Mouse (Mus musculus) liver, embryonic 18 days (tissue): ENCODE data around the gene Dtd1. TPM values are rescaled to one million over a fixed set of nuclear protein-coding genes. Genes with fewer than 3 reads are reported as not detected.

Experiments
- polyA plus RNA-seq: library from polyadenylated mRNA; depleted of rRNA; stranded (reverse); fragments of >200 nt; gene quantifications from 2 replicates; pipeline ENCODE4 v1.2.3, GENCODE M21; 2012; rRNA removed

Gene Dtd1
- 7.7 and 8.6 TPM in 2 replicates for polyA plus RNA-seq

DNA sequence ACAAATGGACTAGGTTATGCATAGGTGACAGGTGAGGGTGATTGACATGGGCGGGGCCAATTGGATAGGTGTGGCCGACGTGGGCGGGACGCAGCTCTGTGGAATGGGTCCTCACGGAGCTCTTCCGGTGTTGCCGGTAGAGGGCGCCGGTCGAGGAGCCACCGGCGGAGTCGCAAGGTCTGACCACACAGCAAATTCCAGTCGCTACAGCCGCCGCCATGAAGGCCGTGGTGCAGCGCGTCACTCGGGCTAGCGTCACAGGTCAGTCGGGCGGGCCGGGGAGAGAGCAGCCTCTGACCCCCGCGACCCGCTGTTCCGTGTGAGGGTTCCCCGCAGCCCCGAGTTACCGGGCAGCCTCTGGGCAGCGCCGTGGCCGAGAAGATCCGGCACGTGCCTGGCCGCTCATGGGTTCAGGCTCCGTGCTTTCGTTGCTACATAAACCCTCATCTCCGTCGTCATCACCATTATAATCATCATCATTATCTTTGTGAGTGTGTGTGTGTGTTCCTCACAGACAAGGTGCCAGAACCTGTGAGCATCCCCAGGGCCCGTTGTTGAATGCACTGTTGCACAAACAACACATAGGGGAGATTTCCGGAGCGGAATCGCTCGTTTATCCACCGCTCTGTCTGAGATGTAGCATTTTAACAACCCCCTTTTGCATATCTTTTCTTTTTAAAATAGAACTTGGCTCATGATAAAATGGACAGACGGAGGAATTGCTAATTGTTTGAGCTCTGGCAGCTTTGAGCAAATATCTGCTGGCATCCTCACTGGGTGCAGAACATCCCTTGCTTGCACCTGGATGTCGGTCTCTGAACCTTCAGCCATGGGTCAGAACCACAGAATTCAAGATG is at the start of gene Dtd1:
Gene Dtd1 (plus strand): TSS at position 67 of the 857 bp plus-strand sequence.

DNA sequence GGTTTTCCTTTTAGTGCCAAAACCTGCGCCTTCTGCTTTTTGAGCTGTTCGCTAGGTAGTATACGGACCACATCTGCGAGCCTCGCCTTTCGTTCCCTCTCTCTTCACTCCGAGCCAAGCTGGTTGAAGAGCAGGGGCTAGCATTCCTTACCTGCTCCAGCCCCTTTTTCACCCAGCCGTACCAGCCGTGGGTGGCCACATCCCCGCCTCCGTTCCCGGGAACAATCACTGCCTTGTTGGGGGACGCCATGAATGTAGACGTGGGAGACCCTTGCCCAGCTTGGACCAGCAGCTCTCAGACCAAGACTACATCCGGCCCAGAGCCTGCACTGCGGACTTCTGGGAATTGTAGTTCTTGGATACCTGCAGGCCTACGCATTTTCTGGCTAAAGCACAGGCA is 49.2 kb upstream of the Dtd1 start, which contains the start of gene Rbbp9:
Gene Rbbp9 (minus strand): TSS at position 341 of the 400 bp plus-strand sequence.

GRCm38 (mm10) chr2:144555820-144556552 is 43.7 kb upstream of the Dtd1 start, which contains the start of gene Sec23b:
Gene Sec23b (plus strand): TSS chr2:144556229.

DNA sequence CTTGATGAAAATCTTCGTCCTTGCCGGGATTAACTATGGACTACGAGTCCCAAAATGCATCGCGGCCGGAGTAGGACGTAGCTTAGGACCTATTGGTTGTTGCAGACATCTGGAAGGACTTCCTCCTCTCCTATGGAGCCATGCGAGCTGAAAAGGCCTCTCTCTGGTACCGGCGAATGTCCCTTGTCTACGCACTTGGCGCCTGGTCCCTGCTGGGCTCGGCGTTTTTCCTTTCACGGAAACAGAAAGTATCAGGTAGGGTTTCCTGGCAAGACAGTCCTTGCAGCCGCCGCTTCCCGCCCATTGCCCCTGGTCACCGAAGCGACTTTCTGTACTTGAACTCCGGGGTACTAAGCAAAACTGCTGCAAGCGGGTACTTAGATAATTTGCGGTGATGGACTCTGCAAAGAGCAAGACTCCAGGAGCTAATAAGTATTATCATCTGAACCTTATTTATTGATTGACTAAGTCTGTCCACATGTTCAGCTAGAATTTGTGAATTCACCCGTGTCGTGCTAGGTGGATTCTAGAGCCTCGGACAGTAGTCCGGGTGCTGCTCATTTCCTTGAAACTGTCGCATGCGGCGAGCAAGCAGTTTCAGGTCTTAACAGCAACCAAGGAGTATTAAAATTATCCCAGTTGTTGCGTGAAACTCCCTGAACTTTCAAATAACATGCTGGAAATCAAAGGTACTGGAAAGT is 5.6 kb upstream of the Dtd1 start, which contains the start of gene Smim26:
Gene Smim26 (plus strand): TSS at position 104 of the 701 bp plus-strand sequence.

Other genes starting within 250 kb of the Dtd1 start
- gene Kat14, start 230.9 kb upstream of the Dtd1 start, polyA plus RNA-seq: 11.7 and 12.5 TPM in 2 replicates
- gene Pet117, start 230.9 kb upstream of the Dtd1 start, polyA plus RNA-seq: not detected in 2 replicates
- gene Dzank1, start 72.5 kb upstream of the Dtd1 start, polyA plus RNA-seq: 0.06 TPM in 2 replicates
- 4.2 and 4.5 TPM in 2 replicates for gene Polr3f, start 72.2 kb upstream of the Dtd1 start, polyA plus RNA-seq
- gene Rbbp9, start 49.0 kb upstream of the Dtd1 start, polyA plus RNA-seq: 6.4 and 6.7 TPM in 2 replicates
- gene Sec23b, start 43.7 kb upstream of the Dtd1 start, polyA plus RNA-seq: 24.9 and 25.8 TPM in 2 replicates
- gene Smim26, start 5.8 kb upstream of the Dtd1 start, polyA plus RNA-seq: 17.7 and 19.1 TPM in 2 replicates
- gene Scp2d1, start 223.8 kb downstream of the Dtd1 start, polyA plus RNA-seq: not detected in 2 replicates